Mouse (Mus musculus): ENCODE measurements around the gene Fasl.

Gene Fasl

GRCm38 (mm10) chr1:161788339-161788738, at the start of gene Fasl:
Gene Fasl (minus strand): TSS chr1:161788495.
- peak; percentile 56 for DNase-seq

GRCm38 (mm10) chr1:161826677-161827076, 38.4 kb upstream of the Fasl start:
- no peak for DNase-seq

GRCm38 (mm10) chr1:161809428-161809827, 21.1 kb upstream of the Fasl start:
- DNase-seq, result peak; percentile 40

GRCm38 (mm10) chr1:161808980-161809379, 20.7 kb upstream of the Fasl start:
- DNase-seq, result no peak

GRCm38 (mm10) chr1:161804541-161804971, 16.3 kb upstream of the Fasl start:
- DNase-seq, result peak; percentile 50

- DNase-seq, result no peak
Measured at GRCm38 (mm10) chr1:161801321-161801720, 13.0 kb upstream of the Fasl start.

- no peak for DNase-seq
Measured at GRCm38 (mm10) chr1:161800256-161800655, 12.0 kb upstream of the Fasl start.

- no peak for DNase-seq
Measured at GRCm38 (mm10) chr1:161799791-161800190, 11.5 kb upstream of the Fasl start.

GRCm38 (mm10) chr1:161798866-161799265, 10.6 kb upstream of the Fasl start:
- DNase-seq, result peak; percentile 31

GRCm38 (mm10) chr1:161794447-161795211, 6.3 kb upstream of the Fasl start:
- no peak for DNase-seq

- no peak for DNase-seq
Measured at GRCm38 (mm10) chr1:161793321-161793720, 5.0 kb upstream of the Fasl start.

- no peak for DNase-seq
Measured at GRCm38 (mm10) chr1:161792687-161792969, 4.3 kb upstream of the Fasl start.

- no peak for DNase-seq
Measured at GRCm38 (mm10) chr1:161791854-161792686, 3.8 kb upstream of the Fasl start.

- no peak for DNase-seq
Measured at GRCm38 (mm10) chr1:161782725-161783124, 5.6 kb downstream of the Fasl start.

GRCm38 (mm10) chr1:161781594-161781993, 6.7 kb downstream of the Fasl start:
- DNase-seq, result no peak

GRCm38 (mm10) chr1:161779057-161779456, 9.2 kb downstream of the Fasl start:
- DNase-seq, result peak; percentile 22

- DNase-seq, result no peak
Measured at GRCm38 (mm10) chr1:161775151-161775550, 13.1 kb downstream of the Fasl start.

GRCm38 (mm10) chr1:161771293-161771692, 17.0 kb downstream of the Fasl start:
- no peak for DNase-seq

- no peak for DNase-seq
Measured at GRCm38 (mm10) chr1:161769329-161769728, 19.0 kb downstream of the Fasl start.

- DNase-seq, result peak; percentile 36
Measured at GRCm38 (mm10) chr1:161767101-161767524, 21.2 kb downstream of the Fasl start.

- peak; percentile 89 for DNase-seq
Measured at GRCm38 (mm10) chr1:161766656-161767055, 21.6 kb downstream of the Fasl start.

- DNase-seq, result peak; percentile 71
Measured at GRCm38 (mm10) chr1:161765932-161766331, 22.4 kb downstream of the Fasl start.

GRCm38 (mm10) chr1:161764964-161765363, 23.3 kb downstream of the Fasl start:
- no peak for DNase-seq

GRCm38 (mm10) chr1:161761556-161761955, 26.7 kb downstream of the Fasl start:
- peak; percentile 26 for DNase-seq
